Mouse (Mus musculus) embryonic fibroblast, embryonic 13.5 days (primary cell): ENCODE results near the gene Smarcb1.

Experiments used
- CTCF ChIP-seq: IDR thresholded peaks from 2 replicates; pipeline ENCODE4 v1.5.1; 2011; ENCODE audit warnings: mild to moderate bottlenecking, control low read depth, low read length, moderate library complexity, borderline replicate concordance; ENCODE audit not compliant: insufficient read depth
- POLR2A ChIP-seq: IDR thresholded peaks from 2 replicates; pipeline ENCODE4 v1.6.1; 2011; ENCODE audit warnings: low read depth, mild to moderate bottlenecking, control low read depth, low read length, moderate library complexity

DNA sequence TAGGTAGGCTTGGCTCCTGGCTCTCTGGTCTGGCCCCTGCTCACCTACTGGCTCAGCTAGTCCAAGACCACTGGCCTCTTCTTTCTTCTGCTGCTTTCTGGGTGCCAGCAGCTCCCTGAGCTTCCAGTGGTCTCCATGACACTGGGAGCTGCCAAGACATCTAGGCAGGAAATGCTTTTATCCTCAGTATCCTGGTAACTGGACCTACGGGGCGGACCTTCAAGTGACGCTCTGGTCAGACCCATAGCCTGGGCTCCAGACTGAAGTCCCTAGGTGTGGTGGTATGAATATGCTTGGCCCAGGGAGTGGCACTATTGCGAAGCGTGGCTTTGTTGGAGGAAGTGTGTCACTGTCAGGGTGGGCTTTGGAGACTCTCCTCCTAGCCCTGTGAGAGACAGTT, 19.1 kb upstream of the Smarcb1 start, which contains the start of gene Gm867:
- TF ChIP-seq POLR2A (no peak), CTCF (no peak)
